Mouse (Mus musculus) heart, postnatal 0 days (tissue): Measurements from ENCODE around the gene Mast3.

Experiments used
- CTCF ChIP-seq: IDR thresholded peaks from 2 replicates; pipeline ENCODE4 v1.5.1; 2016; ENCODE audit warnings: antibody characterized with exemption, control low read depth, low read depth
- EP300 ChIP-seq: IDR thresholded peaks from 2 replicates; pipeline ENCODE4 v1.6.1; 2016; ENCODE audit warnings: antibody characterized with exemption, low read depth

DNA sequence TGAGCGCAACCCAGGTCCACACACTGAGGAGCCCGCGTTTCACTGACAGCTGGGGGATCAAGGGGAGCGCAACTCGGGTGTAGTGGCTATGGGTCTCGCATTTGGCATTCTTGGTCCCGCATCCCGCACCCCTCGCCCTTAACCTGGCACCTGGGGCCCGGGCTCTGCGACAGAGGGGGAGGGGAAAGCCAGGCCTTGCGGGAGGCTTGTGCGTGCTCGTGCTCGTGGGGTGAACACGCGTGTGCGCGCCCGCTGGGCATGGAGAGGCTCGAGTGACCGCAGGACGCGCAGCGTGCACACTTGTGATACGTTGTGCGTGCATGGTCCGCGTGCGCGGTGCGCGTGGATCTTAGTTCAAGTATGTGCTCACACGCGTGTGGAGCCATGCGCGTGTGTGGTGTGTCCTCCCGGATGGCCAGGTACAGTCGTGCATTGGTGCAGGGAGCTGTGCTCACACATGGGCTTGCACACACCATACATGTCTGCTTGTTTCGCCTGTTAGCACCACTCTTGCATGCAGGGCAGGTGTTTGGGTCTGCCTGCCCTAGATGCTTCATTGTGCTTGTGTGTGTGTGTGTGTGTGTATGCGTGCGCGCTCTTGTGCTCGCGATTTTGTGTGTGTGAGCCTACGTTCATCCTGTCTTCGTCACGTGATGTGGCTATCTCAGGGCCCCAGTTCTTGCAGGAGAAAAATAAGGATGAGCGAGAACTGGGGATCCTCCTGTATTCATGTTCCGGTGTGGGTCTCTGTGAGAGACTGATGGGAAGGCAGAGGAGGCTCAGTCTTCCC is 49.8 kb downstream of the Mast3 start:
- no peak for TF ChIP-seq CTCF
- TF ChIP-seq EP300 = no peak
